Mouse (Mus musculus): ENCODE measurements at regions not wholly inside any gene's neighbourhood (a gene's known extent, or its start where the extent isn't known, plus 50 kb on each side); places are given as distances from the start of the nearest gene placed in this dataset.

GRCm38 (mm10) chr9:91528388-91528787 is 162.8 kb upstream of the Zic1 start:
- Histone ChIP-seq H3K27ac (ENCODE audit: insufficient read depth, low read length) (no peak overlapping the region), H3K4me1 (ENCODE audit: control insufficient read depth, insufficient read depth, low read length) (no peaks in the 10 kb centered on the region), H3K4me3 (ENCODE audit: insufficient read depth, low read length) (no peak overlapping the region)
- TF ChIP-seq CTCF (IDR thresholded peaks at IDR 0.05; ENCODE audit: borderline replicate concordance, insufficient read depth, low read length): no peak
- no peak for TF ChIP-seq POLR2A (IDR thresholded peaks at IDR 0.05; ENCODE audit: low read depth, low read length)

- Histone ChIP-seq H3K27ac (ENCODE audit: insufficient read depth, low read length) (no peak overlapping the region), H3K4me1 (ENCODE audit: control insufficient read depth, insufficient read depth, low read length) (no peaks in the 10 kb centered on the region), H3K4me3 (ENCODE audit: insufficient read depth, low read length) (no peak overlapping the region)
- TF ChIP-seq POLR2A (IDR thresholded peaks at IDR 0.05; ENCODE audit: low read depth, low read length) (no peak), CTCF (IDR thresholded peaks at IDR 0.05; ENCODE audit: borderline replicate concordance, insufficient read depth, low read length) (no peak)
Observed at GRCm38 (mm10) chr9:91520521-91520920, 154.9 kb upstream of the Zic1 start.

GRCm38 (mm10) chr9:91509672-91510071 is 144.1 kb upstream of the Zic1 start:
- no peak for TF ChIP-seq CTCF (IDR thresholded peaks at IDR 0.05; ENCODE audit: borderline replicate concordance, insufficient read depth, low read length)
- H3K27ac ChIP-seq (ENCODE audit: insufficient read depth, low read length): no peak overlapping the region
- no peak overlapping the region for H3K4me3 ChIP-seq (ENCODE audit: insufficient read depth, low read length)
- H3K4me1 ChIP-seq (ENCODE audit: control insufficient read depth, insufficient read depth, low read length): no peaks in the 10 kb centered on the region

- Histone ChIP-seq H3K27ac (ENCODE audit: insufficient read depth, low read length) (no peak overlapping the region), H3K4me3 (ENCODE audit: insufficient read depth, low read length) (no peak overlapping the region), H3K4me1 (ENCODE audit: control insufficient read depth, insufficient read depth, low read length) (no peaks in the 10 kb centered on the region)
- TF ChIP-seq POLR2A (IDR thresholded peaks at IDR 0.05; ENCODE audit: low read depth, low read length) (no peak), CTCF (IDR thresholded peaks at IDR 0.05; ENCODE audit: borderline replicate concordance, insufficient read depth, low read length) (no peak)
Observed at GRCm38 (mm10) chr9:91503657-91504329, 138.2 kb upstream of the Zic1 start.

GRCm38 (mm10) chr9:91476596-91476995 is 111.0 kb upstream of the Zic1 start:
- TF ChIP-seq POLR2A (IDR thresholded peaks at IDR 0.05; ENCODE audit: low read depth, low read length) (no peak), CTCF (IDR thresholded peaks at IDR 0.05; ENCODE audit: borderline replicate concordance, insufficient read depth, low read length) (no peak)
- no peak overlapping the region for H3K4me3 ChIP-seq (ENCODE audit: insufficient read depth, low read length)
- H3K27ac ChIP-seq (ENCODE audit: insufficient read depth, low read length): no peak overlapping the region
- no peaks in the 10 kb centered on the region for H3K4me1 ChIP-seq (ENCODE audit: control insufficient read depth, insufficient read depth, low read length)

GRCm38 (mm10) chr9:91462713-91463425 is 97.3 kb upstream of the Zic1 start:
- Histone ChIP-seq H3K4me1 (ENCODE audit: control insufficient read depth, insufficient read depth, low read length) (no peaks in the 10 kb centered on the region), H3K4me3 (ENCODE audit: insufficient read depth, low read length) (no peak overlapping the region), H3K27ac (ENCODE audit: insufficient read depth, low read length) (no peak overlapping the region)
- TF ChIP-seq CTCF (IDR thresholded peaks at IDR 0.05; ENCODE audit: borderline replicate concordance, insufficient read depth, low read length): no peak
- TF ChIP-seq POLR2A (IDR thresholded peaks at IDR 0.05; ENCODE audit: low read depth, low read length): no peak

GRCm38 (mm10) chr9:91459921-91460320 is 94.3 kb upstream of the Zic1 start:
- Histone ChIP-seq H3K4me1 (ENCODE audit: control insufficient read depth, insufficient read depth, low read length) (no peaks in the 10 kb centered on the region), H3K27ac (ENCODE audit: insufficient read depth, low read length) (no peak overlapping the region), H3K4me3 (ENCODE audit: insufficient read depth, low read length) (no peak overlapping the region)
- TF ChIP-seq POLR2A (IDR thresholded peaks at IDR 0.05; ENCODE audit: low read depth, low read length): no peak
- no peak for TF ChIP-seq CTCF (IDR thresholded peaks at IDR 0.05; ENCODE audit: borderline replicate concordance, insufficient read depth, low read length)

- no peak overlapping the region for H3K27ac ChIP-seq (ENCODE audit: insufficient read depth, low read length)
- TF ChIP-seq CTCF (IDR thresholded peaks at IDR 0.05; ENCODE audit: borderline replicate concordance, insufficient read depth, low read length): no peak
- no peak for TF ChIP-seq POLR2A (IDR thresholded peaks at IDR 0.05; ENCODE audit: low read depth, low read length)
- H3K4me3 ChIP-seq (ENCODE audit: insufficient read depth, low read length): no peak overlapping the region
- H3K4me1 ChIP-seq (ENCODE audit: control insufficient read depth, insufficient read depth, low read length): no peaks in the 10 kb centered on the region
Observed at GRCm38 (mm10) chr9:91456843-91457242, 91.2 kb upstream of the Zic1 start.

- H3K27ac ChIP-seq (ENCODE audit: insufficient read depth, low read length): no peak overlapping the region
- no peak overlapping the region for H3K4me3 ChIP-seq (ENCODE audit: insufficient read depth, low read length)
- no peaks in the 10 kb centered on the region for H3K4me1 ChIP-seq (ENCODE audit: control insufficient read depth, insufficient read depth, low read length)
- TF ChIP-seq CTCF (IDR thresholded peaks at IDR 0.05; ENCODE audit: borderline replicate concordance, insufficient read depth, low read length): no peak
- no peak for TF ChIP-seq POLR2A (IDR thresholded peaks at IDR 0.05; ENCODE audit: low read depth, low read length)
Observed at GRCm38 (mm10) chr9:91456253-91456823, 90.7 kb upstream of the Zic1 start.

GRCm38 (mm10) chr9:91439106-91439505 is 73.5 kb upstream of the Zic1 start:
- H3K4me3 ChIP-seq (ENCODE audit: insufficient read depth, low read length): no peak overlapping the region
- no peak overlapping the region for H3K27ac ChIP-seq (ENCODE audit: insufficient read depth, low read length)
- TF ChIP-seq CTCF (IDR thresholded peaks at IDR 0.05; ENCODE audit: borderline replicate concordance, insufficient read depth, low read length) (no peak), POLR2A (IDR thresholded peaks at IDR 0.05; ENCODE audit: low read depth, low read length) (no peak)
- no peaks in the 10 kb centered on the region for H3K4me1 ChIP-seq (ENCODE audit: control insufficient read depth, insufficient read depth, low read length)
